Mouse (Mus musculus): ENCODE data around the gene Acsl1. TPM values are rescaled to one million over a fixed set of nuclear protein-coding genes. Genes with fewer than 3 reads are reported as not detected.

Gene Acsl1
- polyA plus RNA-seq (2012; rRNA removed): 29.3 and 37.1 TPM in 2 replicates

DNA sequence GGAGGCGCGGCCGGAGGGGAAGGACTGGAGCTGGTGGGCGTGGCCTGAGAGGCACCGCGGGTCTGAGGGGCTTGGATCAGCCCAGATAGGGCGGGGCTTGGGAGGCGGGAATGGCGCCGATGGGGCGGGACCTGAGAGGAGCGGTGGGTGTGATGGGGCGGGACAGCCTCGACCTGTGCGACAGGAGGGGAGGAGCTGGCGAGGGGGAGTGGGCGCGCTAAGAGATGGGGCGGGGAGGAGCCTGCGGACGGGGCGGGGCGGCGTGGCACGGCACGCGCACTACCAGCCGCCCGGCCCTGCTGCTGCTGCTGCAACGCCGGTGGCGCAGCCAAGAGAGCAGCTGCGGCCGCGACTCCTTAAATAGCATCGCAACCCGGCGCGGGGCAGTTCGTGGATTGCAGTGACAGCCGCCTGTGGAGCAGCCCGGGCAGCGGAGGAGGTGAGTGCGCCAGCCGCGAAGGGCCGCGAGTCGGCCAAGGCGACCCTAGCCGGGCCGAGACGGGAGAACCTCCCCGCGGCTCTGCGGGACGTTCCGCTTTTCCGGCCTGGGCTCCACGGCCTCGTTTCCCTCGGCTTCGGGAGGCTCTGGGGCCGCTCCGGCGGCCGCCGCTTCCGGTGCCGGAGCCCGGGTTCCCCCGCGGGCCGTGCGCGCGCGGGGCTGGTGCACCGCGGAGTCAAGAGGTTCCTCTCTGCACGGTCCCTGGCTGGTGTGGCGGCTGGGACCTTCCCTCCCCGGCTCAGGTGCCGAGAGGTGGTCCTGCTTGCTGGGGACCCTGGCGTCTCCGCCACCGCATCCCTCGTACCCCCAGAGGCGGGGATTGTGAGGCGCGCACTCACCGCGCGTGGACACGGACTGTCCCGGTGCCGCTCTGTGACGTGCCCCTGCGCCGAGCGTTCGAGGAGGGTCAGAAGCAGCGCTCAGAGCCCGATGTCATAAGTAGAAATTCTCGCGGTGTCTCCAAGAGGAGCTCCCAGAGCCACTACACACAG, at the start of gene Acsl1:
Acsl1 (plus strand) TSS at position 246 of the 990 bp plus-strand sequence.

DNA sequence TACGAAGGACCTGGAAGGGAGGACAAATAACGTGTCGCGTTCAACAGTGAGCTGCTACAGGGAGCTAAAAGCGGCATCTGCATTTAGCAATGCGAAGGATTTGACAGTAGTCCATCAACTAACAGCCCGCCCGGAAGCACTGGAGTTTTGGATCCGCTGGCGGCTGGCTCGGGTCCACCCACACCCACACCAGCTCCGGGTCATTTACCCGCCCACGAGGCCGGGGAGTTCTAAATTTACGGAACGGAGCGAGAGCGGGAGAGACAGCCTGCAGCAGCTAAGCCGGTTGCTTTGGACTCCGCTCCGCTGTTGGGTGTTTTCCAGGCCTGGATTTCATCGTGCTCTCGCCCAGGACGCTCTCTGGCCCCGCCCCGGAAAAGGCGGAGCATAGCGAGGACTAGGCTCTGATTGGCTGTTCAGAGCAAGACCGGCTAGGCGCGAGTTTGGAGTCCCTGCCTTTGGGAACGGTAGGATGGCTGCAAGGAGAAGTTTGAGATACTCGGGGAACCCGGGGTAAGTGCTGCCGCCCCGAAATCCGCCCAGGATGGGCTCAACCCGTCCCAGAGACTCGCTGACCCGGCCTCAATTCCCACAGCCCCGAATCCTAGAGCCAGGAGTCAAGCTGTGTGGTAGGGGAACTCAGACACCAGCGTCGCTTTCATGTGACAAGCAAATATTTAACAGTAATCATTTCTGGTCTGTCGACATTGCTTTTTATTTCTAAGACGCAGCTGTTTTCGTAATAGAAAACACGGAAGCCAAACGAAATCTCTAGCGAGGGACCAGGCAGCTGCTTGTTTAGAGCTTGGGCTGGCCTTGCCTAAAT, 81.0 kb downstream of the Acsl1 start, which contains the start of gene Cenpu:
Cenpu (plus strand) TSS at position 414 of the 826 bp plus-strand sequence.

Other genes with a start within 250 kb of the Acsl1 start
- gene Helt, start 176.4 kb upstream of the Acsl1 start, polyA plus RNA-seq (2012; rRNA removed): not detected in 2 replicates
- gene Cenpu, start 81.0 kb downstream of the Acsl1 start, polyA plus RNA-seq (2012; rRNA removed): 3.5 and 5.6 TPM in 2 replicates
- 0.76 and 0.98 TPM in 2 replicates for gene Primpol, start 146.2 kb downstream of the Acsl1 start, polyA plus RNA-seq (2012; rRNA removed)
- gene Casp3, start 146.3 kb downstream of the Acsl1 start, polyA plus RNA-seq (2012; rRNA removed): 3.5 and 5.1 TPM in 2 replicates